Mouse (Mus musculus) cerebellum, adult 2 months (tissue): ENCODE measurements around the gene Pard6b.

Experiments used
- CTCF ChIP-seq: fragments of 200-500 bp; IDR thresholded peaks from 2 replicates; pipeline ENCODE4 v1.5.1; 2011; ENCODE audit warnings: low read depth, mild to moderate bottlenecking, control low read depth, low read length, moderate library complexity, borderline replicate concordance; ENCODE audit not compliant: insufficient read depth
- POLR2A ChIP-seq: fragments of 200-500 bp; IDR thresholded peaks from 2 replicates; pipeline ENCODE4 v1.6.1; 2011; ENCODE audit warnings: low read length, control low read depth, borderline replicate concordance; ENCODE audit not compliant: insufficient read depth

DNA sequence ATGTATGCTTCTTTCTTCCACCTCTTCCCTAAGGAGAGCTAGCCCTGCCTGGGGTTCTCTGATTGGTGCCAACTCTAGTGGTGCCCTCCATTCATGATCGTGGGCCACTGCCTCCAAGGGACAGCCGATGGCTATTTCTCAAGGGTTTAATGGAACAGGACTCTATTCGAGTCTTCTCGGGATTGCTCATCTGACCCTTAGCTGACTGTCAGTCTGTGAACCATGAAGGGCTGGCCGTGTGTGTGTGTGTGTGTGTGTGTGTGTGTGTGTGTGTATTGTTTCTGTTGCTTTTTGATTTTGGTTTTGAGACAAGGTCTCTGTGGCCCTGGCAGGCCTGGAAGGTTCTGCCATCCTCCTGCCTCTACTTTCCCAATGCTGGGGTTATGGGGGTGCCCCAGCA is 7.1 kb upstream of the Pard6b start:
- TF ChIP-seq CTCF (no peak), POLR2A (no peak)
